Mouse (Mus musculus): ENCODE measurements around the gene Olfr1126.
"Not testable (repeated sequence)": the region's sequence is repeated elsewhere in the genome, so short reads cannot be mapped to it uniquely, and the experiment has no call there.

The Olfr1126 gene

DNA sequence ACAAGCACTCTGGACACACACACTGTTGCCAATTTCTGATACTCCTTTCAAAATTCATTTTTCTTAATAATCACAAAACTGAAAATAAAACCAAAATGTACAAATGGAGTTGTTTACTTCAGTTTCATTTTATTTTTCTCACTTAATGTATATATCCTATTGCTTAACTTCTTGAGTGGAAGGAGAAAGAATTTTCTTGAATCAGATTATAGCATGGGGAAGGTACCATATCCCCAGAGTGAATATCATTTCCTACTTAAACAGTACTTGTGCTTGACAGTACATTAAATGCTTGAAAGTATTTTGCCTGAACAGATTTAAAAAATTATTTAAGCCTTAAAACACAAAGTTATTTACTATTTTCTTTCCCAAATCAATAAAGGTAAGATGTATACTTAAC is at the start of gene Olfr1126:
Gene Olfr1126, plus strand, starts transcription at position 301 of the 400 bp plus-strand sequence.
- DNase-seq (ENCODE audit: low read depth, low spot score): no peak

- DNase-seq (ENCODE audit: low read depth, low spot score): no peak
Observed at GRCm38 (mm10) chr2:87416335-87416734, 37.4 kb upstream of the Olfr1126 start, which contains the start of gene Olfr1123. Gene Olfr1123 (plus strand): TSS chr2:87416635.

- DNase-seq (ENCODE audit: low read depth, low spot score): no peak
Observed at GRCm38 (mm10) chr2:87429975-87430374, 23.8 kb upstream of the Olfr1126 start, which contains the start of gene Olfr1124. Gene Olfr1124 (plus strand): TSS chr2:87430275.

DNA sequence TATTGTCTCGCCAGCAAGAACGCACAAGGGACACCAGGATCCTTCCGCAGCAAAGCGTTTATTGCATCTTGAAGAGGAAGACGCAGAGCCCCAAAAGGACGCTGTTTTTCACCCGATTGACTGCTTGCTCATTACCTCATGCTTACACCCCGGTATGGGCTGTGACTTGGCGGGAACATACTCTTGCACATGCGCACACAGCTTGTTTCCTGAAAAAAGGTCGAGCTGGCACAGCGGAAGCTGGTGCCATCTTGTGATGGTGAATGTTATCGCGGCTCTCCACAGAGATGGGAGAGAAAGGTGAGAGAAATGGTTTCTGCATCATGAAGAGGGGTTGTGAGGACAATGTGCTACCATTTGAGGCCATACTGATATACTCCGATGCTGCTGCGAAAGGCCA is 16.0 kb upstream of the Olfr1126 start:
- no peak for DNase-seq (ENCODE audit: low read depth, low spot score)

- no peak for DNase-seq (ENCODE audit: low read depth, low spot score)
Observed at GRCm38 (mm10) chr2:87461769-87462168, 8.0 kb downstream of the Olfr1126 start.

DNA sequence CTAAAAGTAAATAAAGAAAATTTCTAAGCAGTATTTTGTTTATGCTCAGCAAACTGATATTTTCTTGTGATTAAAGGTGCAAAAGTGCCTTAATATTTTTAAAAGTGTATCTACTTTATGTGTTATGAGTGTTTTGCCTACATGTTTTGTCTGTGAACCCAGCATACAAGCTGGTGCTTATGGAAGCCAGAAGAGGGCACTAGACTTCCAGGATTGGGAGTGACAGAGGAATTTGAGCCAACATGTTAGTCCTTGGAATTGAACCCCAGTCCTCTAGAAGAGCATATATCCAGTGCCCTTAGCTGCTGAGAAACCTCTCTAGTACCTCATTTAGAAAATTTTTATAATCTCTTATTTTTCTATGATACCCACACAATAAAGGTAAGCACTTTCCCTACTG is 26.4 kb downstream of the Olfr1126 start:
- no peak for DNase-seq (ENCODE audit: low read depth, low spot score)

- DNase-seq (ENCODE audit: low read depth, low spot score): no peak
Observed at GRCm38 (mm10) chr2:87481158-87481557, 27.4 kb downstream of the Olfr1126 start.

GRCm38 (mm10) chr2:87482276-87482675 is 28.5 kb downstream of the Olfr1126 start:
- DNase-seq (ENCODE audit: low read depth, low spot score): no peak

DNA sequence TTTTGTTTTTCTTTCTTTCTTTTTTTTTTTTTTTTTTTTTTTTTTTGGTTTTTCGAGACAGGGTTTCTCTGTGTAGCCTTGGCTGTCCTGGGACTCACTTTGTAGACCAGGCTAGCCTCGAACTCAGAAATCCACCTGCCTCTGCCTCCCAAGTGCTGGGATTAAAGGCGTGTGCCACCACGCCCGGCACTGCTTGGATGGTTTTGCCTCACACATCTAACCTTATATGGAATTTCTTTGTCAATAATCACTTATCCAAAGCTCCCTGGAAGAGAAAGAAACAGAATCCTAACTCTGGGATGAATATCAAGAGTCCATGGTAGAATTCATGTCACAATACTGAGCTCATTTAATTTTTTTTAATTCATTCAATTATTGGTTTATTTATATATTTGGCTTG is 43.2 kb downstream of the Olfr1126 start, which contains the start of gene Pramel7:
Gene Pramel7, minus strand, starts transcription at position 101 of the 400 bp plus-strand sequence.
- not testable (repeated sequence) for DNase-seq (ENCODE audit: low read depth, low spot score)

DNA sequence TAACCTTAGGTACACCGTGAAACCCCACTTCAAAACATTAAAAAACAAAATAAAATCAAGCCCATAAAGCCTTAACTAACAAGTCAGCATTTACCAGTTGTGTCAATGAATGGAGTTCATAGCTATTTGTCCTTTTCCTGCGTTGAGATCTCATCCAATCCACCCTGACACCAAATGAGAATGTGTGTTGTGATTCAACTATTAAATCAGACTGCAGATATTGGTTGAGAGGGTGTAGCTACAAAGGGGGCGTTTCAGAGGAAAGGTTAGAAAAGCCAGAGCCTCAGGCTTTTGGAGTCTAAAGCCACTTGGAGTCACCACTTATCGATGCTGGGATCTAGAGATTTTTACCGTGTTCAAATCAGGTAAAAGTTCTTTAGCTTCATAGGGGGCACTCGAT is 52.5 kb downstream of the Olfr1126 start, which contains the start of gene Pramel6:
Gene Pramel6, plus strand, starts transcription at position 301 of the 400 bp plus-strand sequence.
- no peak for DNase-seq (ENCODE audit: low read depth, low spot score)
